Mouse (Mus musculus) ES-Bruce4 (cell line): Measurements from ENCODE around the gene Spock3. TPM values are rescaled to one million over a fixed set of nuclear protein-coding genes. Genes with fewer than 3 reads are reported as not detected.

ENCODE experiments used
- H3K27ac ChIP-seq: 2 replicates; pipeline ENCODE4 v1.5.1; 2012; ENCODE audit warnings: low read length, inconsistent platforms; ENCODE audit not compliant: insufficient read depth
- H3K27me3 ChIP-seq: 2 replicates; pipeline ENCODE4 v1.6.1; 2012; ENCODE audit warnings: mild to moderate bottlenecking, low read length, inconsistent platforms; ENCODE audit not compliant: control insufficient read depth, poor library complexity, insufficient read depth, severe bottlenecking
- H3K36me3 ChIP-seq: 2 replicates; pipeline ENCODE4 v1.6.1; 2012; ENCODE audit warnings: inconsistent platforms, mild to moderate bottlenecking, low read length, moderate library complexity; ENCODE audit not compliant: control insufficient read depth, poor library complexity, insufficient read depth, severe bottlenecking
- H3K4me1 ChIP-seq: one replicate; pipeline ENCODE4 v1.8.1; 2011; ENCODE audit warnings: low read length; ENCODE audit not compliant: control insufficient read depth, insufficient read depth
- H3K4me3 ChIP-seq: 2 replicates; pipeline ENCODE4 v1.5.1; 2011; ENCODE audit warnings: low read depth, mild to moderate bottlenecking, low read length
- H3K9ac ChIP-seq: 2 replicates; pipeline ENCODE4 v1.6.1; 2012; ENCODE audit warnings: low read depth, mild to moderate bottlenecking, inconsistent platforms; ENCODE audit not compliant: poor library complexity, severe bottlenecking
- H3K9me3 ChIP-seq: replicated peaks from 2 replicates; pipeline ENCODE4 v1.6.1; 2012; ENCODE audit warnings: mild to moderate bottlenecking, low read length, inconsistent platforms; ENCODE audit not compliant: control insufficient read depth, poor library complexity, insufficient read depth, severe bottlenecking
- CTCF ChIP-seq: IDR thresholded peaks from one replicate; pipeline ENCODE4 v1.8.1; 2011; ENCODE audit warnings: low read depth, low read length
- EP300 ChIP-seq: IDR thresholded peaks from 2 replicates; pipeline ENCODE4 v1.6.1; 2011; ENCODE audit warnings: low read depth, low read length; ENCODE audit not compliant: insufficient read depth
- POLR2A ChIP-seq: IDR thresholded peaks from one replicate; pipeline ENCODE4 v1.8.1; 2011; ENCODE audit warnings: low read length; ENCODE audit not compliant: insufficient read depth
- polyA plus RNA-seq: library from polyadenylated mRNA; stranded (reverse); fragments of >200 nt; gene quantifications from 2 replicates; pipeline ENCODE4 v1.2.4, GENCODE M21; 2011; ENCODE audit warnings: low read depth; ENCODE audit not compliant: missing spikeins, insufficient read depth, insufficient read length

Spock3 gene
- not detected in 2 replicates for polyA plus RNA-seq

DNA sequence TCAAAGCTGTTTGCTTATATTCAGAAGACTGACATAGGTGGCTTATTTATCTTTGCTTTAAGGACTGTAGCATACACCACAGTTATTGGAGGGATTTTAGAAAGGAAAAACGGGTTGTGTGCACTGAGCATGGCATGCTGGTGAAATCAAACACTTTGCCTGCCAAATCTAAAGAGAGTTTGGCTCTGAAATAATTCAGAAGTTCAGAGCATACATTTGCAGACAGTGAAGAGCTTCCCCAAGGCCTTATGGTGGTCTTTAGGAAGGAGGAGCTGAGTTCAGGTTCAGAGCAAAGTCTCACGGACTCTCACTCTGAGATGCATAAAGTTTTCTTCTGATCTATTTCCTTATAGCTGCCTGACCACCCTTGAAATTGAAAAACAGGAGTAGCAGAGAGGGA, at the start of gene Spock3:
Gene Spock3, plus strand, starts transcription at position 301 of the 400 bp plus-strand sequence.
- TF ChIP-seq EP300: no peak
- no peak for TF ChIP-seq CTCF
- TF ChIP-seq POLR2A: no peak
- no peaks in the 10 kb centered on the region for H3K9me3 ChIP-seq
- H3K9ac ChIP-seq: peak within 1 kb of the TSS; percentile 27; the same call in 1 of the 2 replicates
- peak within 1 kb of the TSS; percentile 52 for H3K4me3 ChIP-seq
- no peaks in the 10 kb centered on the region for H3K36me3 ChIP-seq
- peaks cover 20% of the 10 kb centered on the region for H3K27me3 ChIP-seq
- H3K27ac ChIP-seq: no peak within 1 kb of the TSS
- H3K4me1 ChIP-seq: no peaks in the 10 kb centered on the region

DNA sequence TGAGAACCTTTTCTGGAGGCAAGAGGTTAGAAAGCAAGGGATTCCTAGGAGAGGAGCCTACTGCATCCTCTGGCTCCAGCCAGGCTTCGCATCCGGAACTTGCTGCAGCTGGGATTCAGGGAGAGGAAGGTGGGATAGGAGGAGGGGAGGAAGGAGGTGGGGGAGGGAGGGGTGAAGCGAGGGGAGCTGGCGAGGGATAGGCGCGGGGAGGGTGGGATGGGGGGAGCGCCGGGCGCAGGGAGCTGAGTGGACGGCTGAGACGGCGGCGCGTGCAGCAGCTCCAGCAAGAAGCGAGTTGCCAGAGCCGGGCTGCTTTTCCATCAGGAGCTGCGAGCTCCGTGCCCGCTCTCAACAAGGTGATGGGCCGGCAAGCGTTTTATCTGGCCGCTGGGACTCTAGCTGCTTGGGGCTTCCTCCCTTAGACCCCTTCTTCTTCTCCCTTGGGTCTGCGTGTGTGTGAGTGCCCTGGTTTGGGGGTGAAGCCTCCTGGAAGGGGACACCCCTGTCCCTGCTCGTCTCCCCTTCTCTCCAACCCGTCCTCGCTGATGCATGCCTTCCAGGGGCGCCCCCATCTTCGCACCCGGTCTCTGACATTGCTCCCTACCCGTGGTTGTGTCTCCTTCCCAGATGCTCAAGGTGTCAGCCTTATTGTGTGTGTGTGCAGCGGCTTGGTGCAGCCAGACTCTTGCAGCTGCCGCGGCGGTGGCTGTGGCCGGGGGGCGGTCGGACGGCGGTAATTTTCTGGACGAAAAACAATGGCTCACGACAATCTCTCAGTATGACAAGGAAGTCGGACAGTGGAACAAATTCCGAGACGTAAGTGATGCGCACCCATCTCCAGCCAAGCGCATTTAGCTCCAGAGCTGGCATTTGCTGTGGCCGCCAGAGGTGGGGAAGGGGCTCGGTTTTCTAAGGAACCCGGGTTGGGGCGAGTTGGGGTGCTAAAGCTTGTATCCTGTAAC, 645 bp downstream of the Spock3 start:
- Histone ChIP-seq H3K4me1 (no peaks in the 10 kb centered on the region), H3K27ac (no peak overlapping the region), H3K4me3 (peak overlapping the region; percentile 52), H3K27me3 (peaks cover 20% of the 10 kb centered on the region), H3K36me3 (no peaks in the 10 kb centered on the region), H3K9ac (peak overlapping the region; percentile 27; the same call in 1 of the 2 replicates), H3K9me3 (no peaks in the 10 kb centered on the region)
- TF ChIP-seq EP300 (no peak), CTCF (no peak), POLR2A (no peak)

DNA sequence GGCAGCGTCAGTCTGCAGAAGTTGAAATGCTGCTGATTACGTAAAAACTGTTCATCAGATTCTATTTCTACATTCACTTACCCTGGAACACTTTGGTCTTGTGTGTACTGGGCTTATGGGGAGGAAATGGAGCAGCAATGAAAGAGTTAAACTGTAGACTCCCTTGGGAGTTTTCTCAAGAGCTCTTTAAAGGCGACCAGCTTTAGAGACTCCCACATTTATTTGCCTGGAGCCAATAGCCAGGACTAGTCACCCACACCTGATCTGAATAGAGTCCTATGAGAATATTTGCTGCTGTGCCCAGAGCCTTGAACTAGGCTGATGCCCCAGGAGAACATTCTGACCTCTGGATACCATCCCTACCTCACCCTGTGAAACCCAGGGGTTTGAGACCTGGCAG, 1.7 kb downstream of the Spock3 start:
- H3K36me3 ChIP-seq: no peaks in the 10 kb centered on the region
- peaks cover 20% of the 10 kb centered on the region for H3K27me3 ChIP-seq
- no peaks in the 10 kb centered on the region for H3K4me1 ChIP-seq
- H3K4me3 ChIP-seq: no peak overlapping the region
- H3K9ac ChIP-seq: no peak overlapping the region
- H3K9me3 ChIP-seq: no peaks in the 10 kb centered on the region
- TF ChIP-seq EP300 (no peak), POLR2A (no peak), CTCF (no peak)
- H3K27ac ChIP-seq: no peak overlapping the region

DNA sequence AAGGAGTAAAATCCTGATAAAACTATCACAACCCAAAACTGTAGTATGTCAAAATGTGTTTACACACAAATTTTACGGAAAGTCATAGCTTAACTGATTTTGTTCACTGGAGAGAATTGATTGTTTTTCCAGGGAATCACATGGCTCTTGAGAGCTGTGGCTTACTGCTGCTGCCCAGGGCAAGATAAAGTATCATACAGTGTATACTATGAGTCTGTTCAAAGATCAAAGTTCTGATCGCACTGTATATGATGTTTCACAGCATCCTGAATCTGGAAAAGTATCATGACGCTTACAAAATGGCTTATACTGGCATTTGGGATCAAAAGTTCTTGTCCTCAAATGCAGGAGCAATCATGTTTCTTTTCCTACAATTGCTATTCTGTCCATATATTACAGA, 11.8 kb downstream of the Spock3 start:
- Histone ChIP-seq H3K4me1 (no peaks in the 10 kb centered on the region), H3K27ac (no peak overlapping the region), H3K4me3 (no peak overlapping the region), H3K9me3 (no peaks in the 10 kb centered on the region), H3K27me3 (no peaks in the 10 kb centered on the region), H3K36me3 (no peaks in the 10 kb centered on the region), H3K9ac (no peak overlapping the region)
- TF ChIP-seq CTCF (no peak), EP300 (no peak), POLR2A (no peak)

DNA sequence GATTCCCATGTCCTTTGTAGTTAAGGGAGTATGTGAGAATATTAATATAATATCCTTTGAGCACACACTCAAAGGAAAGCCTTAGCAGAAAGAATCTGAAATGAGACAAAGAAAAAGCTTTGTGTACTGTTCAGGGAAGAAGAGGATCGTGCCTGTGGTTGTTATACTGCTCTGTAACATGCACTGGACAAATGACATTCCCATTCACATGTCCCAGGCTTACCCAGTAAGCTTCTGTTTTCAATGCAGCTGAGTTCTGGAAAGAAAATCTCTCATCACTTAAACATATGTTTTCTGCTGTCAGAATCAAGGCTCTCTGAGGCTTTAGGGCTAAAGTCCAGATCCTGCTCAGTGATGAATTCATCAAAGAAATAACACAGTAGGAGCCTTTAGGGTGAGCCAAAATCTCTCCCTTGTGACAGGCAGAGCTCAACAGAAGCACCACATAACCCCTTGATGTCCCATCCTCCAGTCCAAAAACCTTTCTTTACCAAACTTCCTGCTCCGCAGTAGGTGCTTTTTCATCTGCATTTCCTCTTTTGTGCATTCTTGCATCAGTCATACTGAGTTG, 19.1 kb downstream of the Spock3 start:
- no peak for TF ChIP-seq EP300
- TF ChIP-seq POLR2A: no peak
- TF ChIP-seq CTCF: no peak
- H3K27ac ChIP-seq: no peak overlapping the region
- H3K4me3 ChIP-seq: no peak overlapping the region

DNA sequence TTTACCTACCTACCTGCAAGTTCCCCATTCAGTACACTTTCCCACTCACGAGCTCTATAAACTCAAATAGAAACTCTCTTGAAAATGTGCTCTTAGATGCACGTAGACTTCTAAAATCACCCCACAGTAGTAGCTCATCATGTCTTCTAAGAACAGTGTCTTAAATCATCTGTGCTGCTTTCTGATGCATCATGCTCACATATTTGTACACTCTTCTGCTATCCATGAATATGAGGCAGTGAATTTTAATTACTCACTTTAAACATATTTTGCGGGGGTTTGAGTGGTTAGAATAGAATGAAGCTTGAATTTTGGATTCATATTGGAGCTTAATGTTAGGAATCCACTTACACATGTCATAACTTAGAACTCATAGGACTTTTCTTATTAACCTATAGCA, 138.2 kb downstream of the Spock3 start:
- Histone ChIP-seq H3K27me3 (no peaks in the 10 kb centered on the region), H3K9ac (no peak overlapping the region), H3K36me3 (no peaks in the 10 kb centered on the region), H3K27ac (no peak overlapping the region), H3K4me1 (no peaks in the 10 kb centered on the region), H3K9me3 (no peaks in the 10 kb centered on the region), H3K4me3 (no peak overlapping the region)
- TF ChIP-seq CTCF: no peak
- TF ChIP-seq EP300: no peak

More for the DNA sequence above, 19.1 kb downstream of the Spock3 start:
- no peak overlapping the region for H3K9ac ChIP-seq
- H3K4me1 ChIP-seq: no peaks in the 10 kb centered on the region
- no peaks in the 10 kb centered on the region for H3K9me3 ChIP-seq
- no peaks in the 10 kb centered on the region for H3K36me3 ChIP-seq
- no peaks in the 10 kb centered on the region for H3K27me3 ChIP-seq
